Mouse (Mus musculus) mouse embryonic stem cell (cell line): ENCODE measurements around the gene Ngrn.

Experiments
- in situ Hi-C, 2 experiments: fragments of 300-500 bp; cut with MboI; formaldehyde crosslinking; loops; 1 replicate in 1 of 2; 3 replicates in 1 of 2; pipeline ENCODE4 v1.14.3; 2019 to 2020; ENCODE audit warnings: low sequenced_read_pairs in 2 of 2, low pct_unique_long_range_greater_than_20kb in 1 of 2, mixed read lengths in 1 of 2; ENCODE audit not compliant: unreplicated experiment in 1 of 2

Ngrn gene

DNA sequence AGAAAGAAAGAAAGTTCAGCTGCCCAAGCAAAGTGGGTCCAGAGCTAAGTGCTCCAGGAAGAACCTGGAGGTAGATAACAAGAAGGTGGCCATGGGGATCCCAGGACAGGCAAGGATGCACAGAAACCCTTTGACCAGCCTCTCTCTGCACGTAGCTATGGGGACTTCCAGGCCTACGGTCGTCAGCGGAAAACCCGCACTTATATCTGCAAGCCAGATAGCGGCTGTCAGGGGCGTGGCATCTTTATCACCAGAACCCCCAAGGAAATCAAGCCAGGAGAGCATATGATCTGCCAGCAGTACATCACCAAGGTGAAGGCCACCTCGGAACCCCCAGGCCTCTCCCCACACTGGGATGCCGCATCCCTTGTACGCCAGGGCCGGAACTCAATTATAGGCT, 8.1 kb upstream of the Ngrn start:
- in situ Hi-C loops, result loop anchor here in 1 of 2 experiments (10.0 kb wide), 1 partner anchor 108 kb away; no protein-coding TSS in a partner anchor

GRCm38 (mm10) chr7:80255981-80256380, 5.0 kb upstream of the Ngrn start:
- in situ Hi-C loops, result loop anchor here in 1 of 2 experiments (10.0 kb wide), 1 partner anchor 111 kb away; no protein-coding TSS in a partner anchor

GRCm38 (mm10) chr7:80257706-80258105, 3.3 kb upstream of the Ngrn start:
- in situ Hi-C loops, result loop anchor here in 1 of 2 experiments (10.0 kb wide), 1 partner anchor 113 kb away; no protein-coding TSS in a partner anchor

GRCm38 (mm10) chr7:80261372-80261990, 466 bp downstream of the Ngrn start:
- in situ Hi-C loops, result no loop called here

GRCm38 (mm10) chr7:80264606-80265005, 3.6 kb downstream of the Ngrn start:
- in situ Hi-C loops, result no loop called here

GRCm38 (mm10) chr7:80267764-80268163, 6.7 kb downstream of the Ngrn start:
- in situ Hi-C loops, result no loop called here

DNA sequence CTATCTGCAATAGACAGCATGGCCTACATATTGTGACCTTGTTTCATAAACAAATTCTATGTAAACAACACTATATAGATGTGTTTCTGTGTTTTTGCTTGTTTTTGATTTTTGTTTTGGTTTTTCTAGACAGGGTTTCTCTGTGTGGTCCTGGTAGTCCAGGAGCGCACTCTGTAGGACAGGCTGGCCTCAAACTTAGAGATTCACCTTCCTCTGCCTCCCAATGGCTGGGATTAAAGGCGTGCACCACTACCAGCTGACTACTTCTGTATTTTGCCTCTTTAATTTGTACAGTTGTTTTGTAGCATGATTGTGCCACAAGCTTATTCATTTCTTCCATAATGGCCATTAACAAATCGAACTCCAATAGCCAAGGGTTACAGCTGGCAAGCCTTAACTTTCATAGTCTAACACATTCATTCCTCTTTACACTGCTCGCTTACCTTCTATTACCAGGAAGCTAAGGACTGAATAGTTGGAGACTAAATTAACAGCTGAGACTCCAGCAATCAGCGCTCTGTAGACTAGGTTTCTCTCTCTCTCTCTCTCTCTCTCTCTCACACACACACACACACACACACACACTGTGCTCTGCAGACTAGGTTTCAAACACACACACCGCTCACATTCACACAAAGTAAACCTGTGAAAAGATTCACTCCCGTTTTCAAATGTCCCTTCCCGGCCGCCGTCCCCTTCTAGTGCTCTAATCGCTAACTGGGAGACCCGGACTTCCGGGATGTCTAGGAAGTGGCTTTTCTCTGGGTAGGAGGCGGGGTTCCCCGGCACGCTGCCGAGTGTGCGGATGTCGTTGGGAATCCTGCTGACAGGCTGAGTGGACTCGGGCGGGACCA, 8.1 kb downstream of the Ngrn start, which contains the start of gene Vps33b:
Gene Vps33b (plus strand): TSS at position 753 of the 854 bp plus-strand sequence.
- in situ Hi-C loops, result no loop called here

DNA sequence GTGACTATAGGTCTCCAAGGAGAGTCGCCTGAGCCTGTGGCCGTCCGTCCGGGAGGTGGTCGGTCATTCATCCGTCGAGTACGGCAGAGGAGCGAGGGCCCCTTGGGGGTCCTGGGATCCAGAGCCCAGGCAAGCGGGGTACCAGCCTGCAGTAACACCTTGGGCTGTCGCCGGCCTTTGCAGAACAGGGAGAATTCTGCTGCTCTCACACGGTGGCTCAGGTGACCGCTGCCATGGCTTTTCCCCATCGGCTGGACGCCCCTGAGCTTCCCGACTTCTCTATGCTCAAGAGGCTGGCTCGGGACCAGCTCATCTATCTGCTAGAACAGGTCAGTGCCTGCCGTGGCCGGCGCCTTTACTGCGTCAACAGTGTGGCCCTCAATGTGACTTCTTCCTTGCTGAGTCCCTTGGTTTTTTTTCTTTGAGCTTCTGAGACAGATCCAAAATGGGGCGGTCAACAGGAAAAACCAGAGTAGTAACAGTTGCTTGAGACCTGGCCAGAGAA, 8.8 kb downstream of the Ngrn start:
- in situ Hi-C loops, result no loop called here

DNA sequence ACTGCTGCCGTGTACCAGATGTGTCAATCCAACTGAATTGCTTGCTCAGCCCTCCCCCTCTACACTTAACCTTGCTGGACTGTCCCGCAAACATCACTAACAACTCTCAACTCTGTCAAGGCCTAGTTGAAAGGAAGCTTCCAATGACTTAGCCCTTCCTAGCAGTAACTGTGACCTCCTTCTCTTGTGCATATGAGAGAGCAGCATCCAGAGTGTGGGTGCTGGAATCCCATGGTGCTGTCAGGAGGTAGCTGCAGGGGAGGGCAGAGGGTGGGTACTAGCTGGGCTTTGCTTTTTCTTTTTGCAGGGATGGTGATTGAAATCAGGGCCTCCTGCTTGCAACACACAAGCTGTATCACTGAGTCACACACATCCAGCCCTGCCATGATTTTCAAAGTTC, 12.4 kb downstream of the Ngrn start:
- in situ Hi-C loops, result no loop called here

DNA sequence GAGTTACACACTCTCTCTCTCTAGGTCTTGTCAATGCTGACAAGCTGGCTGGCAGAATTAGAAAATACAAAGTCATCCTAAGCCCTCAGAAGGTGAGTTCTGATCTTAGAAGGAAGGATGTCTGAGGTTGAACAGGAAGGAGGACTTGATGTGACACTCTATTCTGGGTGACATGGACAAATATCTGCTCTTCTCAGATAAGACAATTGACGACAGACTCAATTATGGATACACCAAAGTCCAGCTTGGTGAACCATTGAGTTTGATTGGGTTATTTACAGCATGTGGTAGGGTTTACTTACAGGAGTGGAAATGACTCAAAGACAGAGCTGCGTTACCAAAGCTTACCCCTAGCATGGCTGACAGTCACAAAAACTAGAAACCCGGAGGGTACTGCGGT, 15.4 kb downstream of the Ngrn start:
- in situ Hi-C loops, result no loop called here

DNA sequence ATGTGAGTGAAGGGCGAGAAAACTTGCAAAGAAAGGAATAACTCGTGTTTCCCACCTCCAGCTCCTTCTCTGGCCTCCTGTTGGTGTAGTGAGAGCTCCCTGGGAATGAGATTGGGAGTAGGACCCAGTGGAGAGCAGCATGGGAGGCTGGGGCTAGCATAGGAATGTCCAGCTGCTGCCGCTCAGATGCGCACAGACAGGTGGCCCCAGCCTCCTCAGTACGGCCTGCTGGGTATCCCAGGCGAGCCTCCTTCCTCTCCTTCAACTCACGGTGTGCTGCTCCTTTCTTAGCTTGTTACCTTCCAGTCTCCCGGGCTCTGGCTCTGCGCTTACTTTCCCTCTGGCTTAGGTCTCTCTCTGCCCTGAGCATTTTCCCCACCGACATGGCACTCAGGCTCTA, 19.0 kb downstream of the Ngrn start:
- in situ Hi-C loops, result no loop called here

- in situ Hi-C loops, result no loop called here
Observed at GRCm38 (mm10) chr7:80280998-80281397, 20.0 kb downstream of the Ngrn start.

- in situ Hi-C loops, result no loop called here
Observed at GRCm38 (mm10) chr7:80281646-80282045, 20.6 kb downstream of the Ngrn start.

DNA sequence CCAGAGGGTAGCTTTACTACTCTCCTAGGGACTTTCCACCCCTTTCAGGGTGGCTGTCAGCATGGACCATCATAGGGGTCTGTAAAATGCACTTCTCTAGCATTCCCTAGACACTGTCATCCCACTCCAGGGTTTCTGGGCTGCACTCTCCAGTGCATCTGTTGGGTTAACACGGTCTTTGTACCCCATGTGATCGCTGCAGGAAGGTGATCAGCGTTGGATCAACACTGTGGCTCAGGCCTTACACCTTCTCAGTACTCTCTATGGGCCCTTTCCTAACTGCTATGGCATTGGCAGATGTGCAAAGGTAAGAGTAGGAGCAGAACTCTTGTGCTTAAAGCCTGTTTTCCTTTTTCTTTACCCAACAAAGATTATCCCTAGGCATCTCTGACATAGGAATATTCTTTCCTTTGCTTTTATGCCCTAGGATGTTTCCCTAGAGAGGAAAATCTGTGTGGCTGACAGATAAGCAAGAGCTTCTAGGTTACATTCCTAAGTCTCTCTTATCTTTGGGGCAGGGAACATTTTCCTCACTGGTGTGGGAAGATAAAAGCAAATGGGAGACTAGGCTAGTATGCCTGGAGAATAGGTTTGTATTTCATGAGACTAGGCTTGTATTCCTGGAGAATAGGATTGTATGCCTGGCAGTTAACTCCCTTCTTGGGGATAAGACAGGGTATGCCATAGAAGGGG, 22.4 kb downstream of the Ngrn start:
- in situ Hi-C loops, result no loop called here

DNA sequence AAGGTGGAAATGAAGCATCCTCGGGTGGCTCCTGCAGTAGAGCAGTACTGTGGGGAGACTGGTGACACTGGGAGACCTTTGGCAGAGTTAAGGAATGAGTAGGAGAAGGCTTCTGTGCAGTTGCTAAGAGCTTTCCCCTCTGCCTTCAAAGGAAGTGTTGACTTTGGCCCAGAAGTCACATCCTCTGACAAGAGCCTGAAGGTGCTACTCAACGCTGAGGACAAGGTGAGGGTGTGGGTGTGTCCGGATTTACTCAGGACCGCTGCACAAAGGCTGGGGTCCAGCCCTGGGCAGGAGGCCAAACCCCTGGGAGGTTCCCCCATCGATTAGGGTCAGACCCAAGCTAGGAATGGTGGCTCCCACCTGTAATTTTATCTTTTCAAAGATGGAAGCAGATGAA, 23.4 kb downstream of the Ngrn start:
- in situ Hi-C loops, result no loop called here

DNA sequence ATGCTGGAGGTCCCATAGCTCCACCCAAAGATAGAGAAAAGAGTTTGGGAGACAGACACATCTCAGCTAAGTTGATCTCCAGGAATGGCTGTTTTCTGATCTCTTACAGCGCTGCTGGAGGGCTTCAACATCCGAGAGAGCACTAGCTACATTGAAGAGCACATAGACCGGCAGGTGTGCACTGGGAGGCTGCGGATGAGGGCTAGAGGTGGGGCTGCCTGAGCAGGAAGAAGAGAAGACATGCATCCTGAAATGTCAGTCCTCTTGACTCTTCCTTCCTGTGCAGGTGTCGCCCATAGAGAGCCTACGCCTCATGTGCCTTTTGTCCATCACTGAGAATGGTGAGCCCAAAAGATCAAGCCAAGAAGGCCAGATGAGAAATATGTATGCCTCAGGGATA, 24.7 kb downstream of the Ngrn start:
- in situ Hi-C loops, result no loop called here

GRCm38 (mm10) chr7:80287736-80288135, 26.7 kb downstream of the Ngrn start:
- in situ Hi-C loops, result no loop called here

DNA sequence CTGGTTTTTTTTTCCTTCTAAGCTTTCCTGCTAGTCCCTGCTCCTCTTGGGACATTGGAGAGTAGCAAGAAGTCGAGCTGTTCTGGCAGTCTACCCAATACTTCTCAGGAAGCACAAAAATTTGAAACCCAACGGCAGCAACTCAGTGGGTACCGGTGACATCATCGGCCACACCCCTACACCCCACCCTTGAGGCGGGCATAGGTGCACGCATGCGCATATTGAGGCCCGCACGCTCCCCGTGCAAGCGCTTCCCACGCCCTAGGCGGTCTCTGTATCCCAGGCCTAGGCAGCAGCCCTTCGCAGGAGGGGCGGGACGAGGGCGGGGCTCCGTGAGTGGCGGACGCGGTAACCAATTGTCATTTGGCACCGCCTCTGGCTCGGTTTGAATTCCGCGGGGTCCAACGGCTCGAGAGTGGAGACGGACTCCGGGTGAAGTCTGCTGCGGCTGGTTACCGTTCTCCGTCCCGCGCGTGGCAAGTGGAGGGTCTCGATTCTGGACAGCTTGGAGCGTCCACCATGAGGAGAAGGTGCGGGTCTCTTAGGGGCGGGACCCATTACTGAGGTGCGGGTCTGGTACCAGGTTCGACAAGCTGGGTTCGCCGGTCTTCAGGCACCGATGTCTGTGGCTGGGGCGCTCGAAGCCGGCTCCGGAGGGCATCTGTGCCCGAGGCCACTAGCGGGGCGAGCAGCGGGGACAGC, 33.2 kb downstream of the Ngrn start, which contains the start of gene Prc1:
Gene Prc1 (plus strand): TSS at position 389 of the 702 bp plus-strand sequence.
- in situ Hi-C loops, result no loop called here
